Mouse (Mus musculus): ENCODE results near the gene Gm16429. TPM values are rescaled to one million over a fixed set of nuclear protein-coding genes. Genes with fewer than 3 reads are reported as not detected.
"Not testable (repeated sequence)": the region's sequence is repeated elsewhere in the genome, so short reads cannot be mapped to it uniquely, and the experiment has no call there.

The Gm16429 gene
- total RNA-seq (2021) = not detected

GRCm38 (mm10) chr5:93928952-93929351 lies at the start of gene Gm16429:
Gene Gm16429 (minus strand): TSS chr5:93929052.
- intact Hi-C loops (cut with DNase I); DNase-seq (ENCODE audit: low spot score in 2 of 2): not testable (repeated sequence)

Other genes with a start within 250 kb of the Gm16429 start
- not detected for gene Gm7792, start 85.3 kb downstream of the Gm16429 start, total RNA-seq (2021)
- gene BC061212, start 141.5 kb upstream of the Gm16429 start, total RNA-seq (2021) = not detected
- gene Gm6351, start 147.3 kb upstream of the Gm16429 start, total RNA-seq (2021) = not detected